Mouse (Mus musculus): ENCODE results near the gene Msi1.
"Not testable (repeated sequence)": the region's sequence is repeated elsewhere in the genome, so short reads cannot be mapped to it uniquely, and the experiment has no call there.

The Msi1 gene

GRCm38 (mm10) chr5:115434280-115434852 lies 5.0 kb downstream of the Msi1 start:
- DNase-seq (ENCODE audit: low spot score), result no peak

- DNase-seq (ENCODE audit: low spot score), result no peak
These were observed 5.7 kb downstream of the Msi1 start for GRCm38 (mm10) chr5:115434853-115435754.

- DNase-seq (ENCODE audit: low spot score), result no peak
These were observed 6.5 kb downstream of the Msi1 start for GRCm38 (mm10) chr5:115435755-115436379.

GRCm38 (mm10) chr5:115436421-115437124 lies 7.2 kb downstream of the Msi1 start:
- DNase-seq (ENCODE audit: low spot score), result peak; percentile 39

GRCm38 (mm10) chr5:115437242-115437944 lies 8.0 kb downstream of the Msi1 start:
- no peak for DNase-seq (ENCODE audit: low spot score)

- DNase-seq (ENCODE audit: low spot score), result no peak
These were observed 8.5 kb downstream of the Msi1 start for GRCm38 (mm10) chr5:115437945-115438315.

GRCm38 (mm10) chr5:115438667-115439066 lies 9.3 kb downstream of the Msi1 start:
- no peak for DNase-seq (ENCODE audit: low spot score)

GRCm38 (mm10) chr5:115441205-115441849 lies 11.9 kb downstream of the Msi1 start:
- peak; percentile 89 for DNase-seq (ENCODE audit: low spot score)

GRCm38 (mm10) chr5:115442663-115443062 lies 13.3 kb downstream of the Msi1 start:
- not testable (repeated sequence) for DNase-seq (ENCODE audit: low spot score)

GRCm38 (mm10) chr5:115444130-115444529 lies 14.7 kb downstream of the Msi1 start:
- DNase-seq (ENCODE audit: low spot score), result no peak

GRCm38 (mm10) chr5:115447108-115447507 lies 17.7 kb downstream of the Msi1 start:
- no peak for DNase-seq (ENCODE audit: low spot score)

GRCm38 (mm10) chr5:115449247-115449646 lies 19.8 kb downstream of the Msi1 start:
- no peak for DNase-seq (ENCODE audit: low spot score)

- DNase-seq (ENCODE audit: low spot score), result no peak
These were observed 21.3 kb downstream of the Msi1 start for GRCm38 (mm10) chr5:115450410-115451317.

- no peak for DNase-seq (ENCODE audit: low spot score)
These were observed 25.2 kb downstream of the Msi1 start for GRCm38 (mm10) chr5:115454422-115455090.

- DNase-seq (ENCODE audit: low spot score), result no peak
These were observed 26.4 kb downstream of the Msi1 start for GRCm38 (mm10) chr5:115455838-115456237.

- DNase-seq (ENCODE audit: low spot score), result no peak
These were observed 29.5 kb downstream of the Msi1 start for GRCm38 (mm10) chr5:115458918-115459317.

- no peak for DNase-seq (ENCODE audit: low spot score)
These were observed 35.2 kb downstream of the Msi1 start for GRCm38 (mm10) chr5:115464408-115465115.

- DNase-seq (ENCODE audit: low spot score), result no peak
These were observed 36.4 kb downstream of the Msi1 start, which contains the start of gene Pla2g1b for GRCm38 (mm10) chr5:115465642-115466420. Gene Pla2g1b (plus strand): TSS chr5:115466262.

Measured in layer of hippocampus, adult 9-10 months (tissue).